Mouse (Mus musculus): ENCODE data around the gene Capn9. TPM values are rescaled to one million over a fixed set of nuclear protein-coding genes. Genes with fewer than 3 reads are reported as not detected.

The Capn9 gene
- not detected in 2 replicates for polyA plus RNA-seq (2012; ENCODE audit: insufficient read depth, insufficient read length, missing spikeins)

DNA sequence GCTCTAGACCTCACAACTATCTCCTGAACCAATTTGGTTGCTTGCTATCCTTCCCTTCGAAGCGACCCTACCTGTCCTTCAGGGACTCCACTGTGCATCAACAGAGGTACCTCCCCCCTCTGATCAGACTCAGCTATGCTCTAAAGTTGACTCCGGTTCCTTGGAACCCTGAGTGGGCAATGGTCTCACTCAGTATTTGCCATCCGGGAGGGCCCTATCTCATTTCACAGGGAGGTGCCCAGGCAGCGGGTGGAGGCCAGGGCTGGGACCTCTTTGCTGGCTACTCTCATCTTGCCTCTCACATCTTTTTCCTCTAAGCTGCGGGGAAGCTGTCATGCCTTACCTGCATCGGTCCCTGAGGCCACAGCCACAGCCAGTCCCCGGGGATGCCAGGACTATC, at the start of gene Capn9:
Gene Capn9 (plus strand): TSS at position 301 of the 400 bp plus-strand sequence.
- Histone ChIP-seq H3K27ac (ENCODE audit: insufficient read depth, low read depth, low read length) (no peak within 1 kb of the TSS), H3K4me3 (ENCODE audit: insufficient read depth, low read length) (no peak within 1 kb of the TSS), H3K4me1 (ENCODE audit: control insufficient read depth, insufficient read depth, low read length) (no peaks in the 10 kb centered on the region)
- TF ChIP-seq CTCF (IDR thresholded peaks at IDR 0.05; ENCODE audit: low read depth, low read length) (no peak), POLR2A (IDR thresholded peaks at IDR 0.05; ENCODE audit: borderline replicate concordance, low read depth, low read length) (no peak)

DNA sequence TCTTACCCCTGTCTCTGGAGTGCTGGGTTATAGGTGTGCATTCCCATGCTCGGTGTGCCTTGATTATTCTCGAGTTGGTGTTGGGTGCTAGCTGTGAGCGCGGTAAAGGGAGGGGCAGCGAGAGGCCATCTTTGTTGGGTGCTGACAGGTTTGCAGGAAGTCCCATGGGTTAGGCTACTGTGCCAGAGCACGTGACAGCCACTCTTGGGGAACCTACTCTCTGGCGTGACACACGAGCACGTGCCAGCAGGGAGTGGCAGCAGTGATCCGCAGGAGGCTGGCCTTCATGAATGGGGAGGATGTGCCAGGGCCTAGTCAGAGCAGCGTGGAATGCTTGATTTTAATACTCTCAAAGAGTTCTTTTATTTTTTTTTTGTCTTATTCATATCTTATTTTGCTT, 49.6 kb upstream of the Capn9 start:
- Histone ChIP-seq H3K4me3 (ENCODE audit: insufficient read depth, low read length) (no peak overlapping the region), H3K27ac (ENCODE audit: insufficient read depth, low read depth, low read length) (no peak overlapping the region), H3K4me1 (ENCODE audit: control insufficient read depth, insufficient read depth, low read length) (peaks cover 10% of the 10 kb centered on the region)
- TF ChIP-seq POLR2A (IDR thresholded peaks at IDR 0.05; ENCODE audit: borderline replicate concordance, low read depth, low read length) (no peak), CTCF (IDR thresholded peaks at IDR 0.05; ENCODE audit: low read depth, low read length) (no peak)

DNA sequence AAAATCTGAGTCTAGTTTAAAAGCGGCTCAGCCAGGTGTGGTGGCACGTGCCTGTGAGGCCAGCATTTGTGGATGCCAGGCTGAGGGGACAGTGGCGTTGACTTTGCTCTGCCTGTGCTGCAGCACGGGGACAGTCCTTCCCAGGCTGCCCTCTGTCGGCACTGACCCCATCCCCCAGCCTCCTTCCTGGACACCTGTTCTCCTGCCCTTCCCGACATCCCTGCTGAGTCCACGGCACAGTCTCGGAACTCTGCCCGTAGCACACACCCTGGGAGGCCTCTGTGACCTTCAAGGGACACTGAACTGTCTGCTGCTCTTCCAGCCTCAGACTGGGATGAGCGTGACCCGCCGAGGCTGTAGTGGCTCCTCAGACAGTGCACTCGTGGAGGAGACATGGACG, 45.8 kb upstream of the Capn9 start:
- H3K4me1 ChIP-seq (ENCODE audit: control insufficient read depth, insufficient read depth, low read length): no peaks in the 10 kb centered on the region
- H3K27ac ChIP-seq (ENCODE audit: insufficient read depth, low read depth, low read length): no peak overlapping the region
- no peak for TF ChIP-seq POLR2A (IDR thresholded peaks at IDR 0.05; ENCODE audit: borderline replicate concordance, low read depth, low read length)
- TF ChIP-seq CTCF (IDR thresholded peaks at IDR 0.05; ENCODE audit: low read depth, low read length): no peak
- H3K4me3 ChIP-seq (ENCODE audit: insufficient read depth, low read length): no peak overlapping the region

GRCm38 (mm10) chr8:124530556-124530955, 45.4 kb upstream of the Capn9 start:
- Histone ChIP-seq H3K4me3 (ENCODE audit: insufficient read depth, low read length) (no peak overlapping the region), H3K4me1 (ENCODE audit: control insufficient read depth, insufficient read depth, low read length) (no peaks in the 10 kb centered on the region), H3K27ac (ENCODE audit: insufficient read depth, low read depth, low read length) (no peak overlapping the region)
- no peak for TF ChIP-seq CTCF (IDR thresholded peaks at IDR 0.05; ENCODE audit: low read depth, low read length)

- Histone ChIP-seq H3K4me3 (ENCODE audit: insufficient read depth, low read length) (no peak overlapping the region), H3K4me1 (ENCODE audit: control insufficient read depth, insufficient read depth, low read length) (no peaks in the 10 kb centered on the region), H3K27ac (ENCODE audit: insufficient read depth, low read depth, low read length) (no peak overlapping the region)
- no peak for TF ChIP-seq CTCF (IDR thresholded peaks at IDR 0.05; ENCODE audit: low read depth, low read length)
- no peak for TF ChIP-seq POLR2A (IDR thresholded peaks at IDR 0.05; ENCODE audit: borderline replicate concordance, low read depth, low read length)
Observed at GRCm38 (mm10) chr8:124530996-124531395, 44.9 kb upstream of the Capn9 start.

DNA sequence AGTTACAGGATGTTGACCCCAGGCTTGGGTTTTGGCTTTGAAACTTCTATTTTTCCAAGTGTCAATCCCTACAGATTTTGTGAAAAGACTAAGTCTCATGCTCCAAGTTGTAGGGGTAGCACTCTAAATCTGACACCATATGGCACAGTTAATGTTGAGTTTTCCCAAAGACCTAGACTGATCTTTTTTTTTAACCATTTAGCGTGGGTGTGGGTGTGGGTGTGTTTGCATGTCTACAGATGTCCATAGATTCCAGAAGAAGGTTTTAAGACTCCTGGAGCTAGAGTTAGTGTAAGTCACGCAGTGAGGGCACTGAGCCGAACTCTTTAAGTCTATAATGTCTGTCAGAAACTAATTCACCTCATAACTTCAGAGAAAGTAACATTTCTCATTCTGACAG, 43.3 kb upstream of the Capn9 start:
- Histone ChIP-seq H3K4me1 (ENCODE audit: control insufficient read depth, insufficient read depth, low read length) (no peaks in the 10 kb centered on the region), H3K27ac (ENCODE audit: insufficient read depth, low read depth, low read length) (no peak overlapping the region), H3K4me3 (ENCODE audit: insufficient read depth, low read length) (no peak overlapping the region)
- TF ChIP-seq POLR2A (IDR thresholded peaks at IDR 0.05; ENCODE audit: borderline replicate concordance, low read depth, low read length) (no peak), CTCF (IDR thresholded peaks at IDR 0.05; ENCODE audit: low read depth, low read length) (no peak)

GRCm38 (mm10) chr8:124535451-124535850, 40.5 kb upstream of the Capn9 start:
- TF ChIP-seq POLR2A (IDR thresholded peaks at IDR 0.05; ENCODE audit: borderline replicate concordance, low read depth, low read length) (no peak), CTCF (IDR thresholded peaks at IDR 0.05; ENCODE audit: low read depth, low read length) (no peak)
- no peak overlapping the region for H3K27ac ChIP-seq (ENCODE audit: insufficient read depth, low read depth, low read length)
- H3K4me3 ChIP-seq (ENCODE audit: insufficient read depth, low read length): no peak overlapping the region
- H3K4me1 ChIP-seq (ENCODE audit: control insufficient read depth, insufficient read depth, low read length): no peaks in the 10 kb centered on the region

DNA sequence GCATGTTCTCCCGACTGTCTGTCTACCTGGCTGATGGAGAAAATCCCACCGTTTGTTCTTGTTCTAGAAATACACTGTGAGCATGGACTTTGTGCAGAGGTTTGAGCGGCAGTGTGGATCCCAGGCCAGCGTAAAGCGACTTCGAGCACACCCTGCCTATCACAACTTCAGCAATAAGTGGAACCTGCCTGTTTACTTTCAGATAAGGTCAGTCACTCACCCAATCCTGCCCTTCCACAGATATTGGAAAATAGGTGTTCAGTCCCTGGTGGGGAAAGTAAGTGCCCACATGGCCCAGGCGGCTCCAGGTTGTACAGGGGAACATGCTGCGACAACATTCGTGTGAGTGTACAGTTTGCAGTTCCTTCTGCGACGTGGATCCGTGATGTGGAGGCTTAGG, 35.0 kb upstream of the Capn9 start:
- no peak overlapping the region for H3K27ac ChIP-seq (ENCODE audit: insufficient read depth, low read depth, low read length)
- H3K4me3 ChIP-seq (ENCODE audit: insufficient read depth, low read length): no peak overlapping the region
- H3K4me1 ChIP-seq (ENCODE audit: control insufficient read depth, insufficient read depth, low read length): no peaks in the 10 kb centered on the region
- TF ChIP-seq POLR2A (IDR thresholded peaks at IDR 0.05; ENCODE audit: borderline replicate concordance, low read depth, low read length): no peak
- no peak for TF ChIP-seq CTCF (IDR thresholded peaks at IDR 0.05; ENCODE audit: low read depth, low read length)

GRCm38 (mm10) chr8:124542001-124542400, 33.9 kb upstream of the Capn9 start:
- Histone ChIP-seq H3K4me1 (ENCODE audit: control insufficient read depth, insufficient read depth, low read length) (no peaks in the 10 kb centered on the region), H3K4me3 (ENCODE audit: insufficient read depth, low read length) (no peak overlapping the region), H3K27ac (ENCODE audit: insufficient read depth, low read depth, low read length) (no peak overlapping the region)
- no peak for TF ChIP-seq CTCF (IDR thresholded peaks at IDR 0.05; ENCODE audit: low read depth, low read length)
- TF ChIP-seq POLR2A (IDR thresholded peaks at IDR 0.05; ENCODE audit: borderline replicate concordance, low read depth, low read length): no peak

- H3K4me3 ChIP-seq (ENCODE audit: insufficient read depth, low read length): no peak overlapping the region
- TF ChIP-seq CTCF (IDR thresholded peaks at IDR 0.05; ENCODE audit: low read depth, low read length) (no peak), POLR2A (IDR thresholded peaks at IDR 0.05; ENCODE audit: borderline replicate concordance, low read depth, low read length) (no peak)
Observed at GRCm38 (mm10) chr8:124543272-124543671, 32.6 kb upstream of the Capn9 start.

DNA sequence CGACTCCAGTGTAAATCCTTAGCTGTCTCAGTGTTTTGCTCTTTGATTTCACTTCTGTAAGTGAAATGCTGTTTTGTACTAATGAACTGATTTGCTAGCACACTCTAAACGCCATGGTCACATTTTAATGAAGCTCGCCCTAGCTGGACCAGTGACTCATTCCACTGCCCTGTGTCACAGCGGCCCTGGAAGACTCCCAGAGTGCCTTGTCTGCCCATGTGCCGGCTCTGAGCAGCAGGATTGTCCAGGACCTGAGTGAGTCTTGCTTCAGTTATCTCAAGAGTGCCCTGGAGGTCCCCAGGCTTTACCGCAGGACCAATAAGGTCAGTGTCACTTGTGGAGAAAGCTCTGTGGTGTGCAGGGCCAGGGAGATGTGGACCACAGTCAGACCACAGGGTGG, 29.5 kb upstream of the Capn9 start:
- no peak overlapping the region for H3K27ac ChIP-seq (ENCODE audit: insufficient read depth, low read depth, low read length)
- no peaks in the 10 kb centered on the region for H3K4me1 ChIP-seq (ENCODE audit: control insufficient read depth, insufficient read depth, low read length)
- no peak for TF ChIP-seq POLR2A (IDR thresholded peaks at IDR 0.05; ENCODE audit: borderline replicate concordance, low read depth, low read length)
- TF ChIP-seq CTCF (IDR thresholded peaks at IDR 0.05; ENCODE audit: low read depth, low read length): no peak
- H3K4me3 ChIP-seq (ENCODE audit: insufficient read depth, low read length): no peak overlapping the region

More at GRCm38 (mm10) chr8:124543272-124543671, 32.6 kb upstream of the Capn9 start:
- Histone ChIP-seq H3K27ac (ENCODE audit: insufficient read depth, low read depth, low read length) (no peak overlapping the region), H3K4me1 (ENCODE audit: control insufficient read depth, insufficient read depth, low read length) (no peaks in the 10 kb centered on the region)
